Mouse (Mus musculus) bone marrow macrophage, adult 2 months (primary cell): ENCODE measurements around the gene 1700016H13Rik.

Experiments
- CTCF ChIP-seq: IDR thresholded peaks from 2 replicates; pipeline ENCODE4 v1.5.1; 2012; ENCODE audit warnings: low read depth, mild to moderate bottlenecking, low read length, moderate library complexity
- POLR2A ChIP-seq: IDR thresholded peaks from 2 replicates; pipeline ENCODE4 v1.6.1; 2012; ENCODE audit warnings: mild to moderate bottlenecking, low read depth, low read length, borderline replicate concordance

- no peak for TF ChIP-seq CTCF
- TF ChIP-seq POLR2A = no peak
Measured at GRCm38 (mm10) chr5:103700661-103701060, 44.9 kb upstream of the 1700016H13Rik start.
